Mouse (Mus musculus): ENCODE measurements at regions not wholly inside any gene's neighbourhood (a gene's known extent, or its start where the extent isn't known, plus 50 kb on each side); places are given as distances from the start of the nearest gene placed in this dataset.

DNA sequence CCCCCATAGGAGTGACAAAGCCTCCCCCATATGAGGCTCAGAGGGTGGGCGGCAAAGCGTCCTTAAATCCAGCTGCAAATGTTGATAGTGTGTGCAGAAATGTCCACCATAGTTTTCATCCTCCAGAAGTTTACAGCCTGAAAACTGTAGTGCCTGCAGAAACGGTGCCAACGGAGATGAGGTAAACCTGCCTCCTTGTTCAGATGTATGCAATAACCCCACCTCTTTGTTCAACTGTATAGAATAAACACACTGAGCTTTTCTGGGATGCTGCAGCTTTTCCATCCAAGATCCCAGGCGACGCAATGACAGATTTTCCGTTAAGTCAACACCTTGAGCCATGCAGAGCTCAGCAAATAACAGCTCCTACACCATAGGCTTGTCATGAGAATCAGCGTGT, 57.3 kb upstream of the Cd180 start:
- H3K27ac ChIP-seq = no peak overlapping the region
- H3K27me3 ChIP-seq = no peaks in the 10 kb centered on the region
- WGBS = 75% methylated on average over 8 of the region's 8 CpGs
- H3K4me1 ChIP-seq = no peaks in the 10 kb centered on the region
- no peak overlapping the region for H3K4me2 ChIP-seq
- H3K36me3 ChIP-seq = no peaks in the 10 kb centered on the region
- no peak overlapping the region for H3K4me3 ChIP-seq
- H3K9me3 ChIP-seq = no peaks in the 10 kb centered on the region
- no peak overlapping the region for H3K9ac ChIP-seq
- no peak for ATAC-seq (ENCODE audit: insufficient number of reproducible peaks, low FRiP score, low TSS enrichment, low read depth)

DNA sequence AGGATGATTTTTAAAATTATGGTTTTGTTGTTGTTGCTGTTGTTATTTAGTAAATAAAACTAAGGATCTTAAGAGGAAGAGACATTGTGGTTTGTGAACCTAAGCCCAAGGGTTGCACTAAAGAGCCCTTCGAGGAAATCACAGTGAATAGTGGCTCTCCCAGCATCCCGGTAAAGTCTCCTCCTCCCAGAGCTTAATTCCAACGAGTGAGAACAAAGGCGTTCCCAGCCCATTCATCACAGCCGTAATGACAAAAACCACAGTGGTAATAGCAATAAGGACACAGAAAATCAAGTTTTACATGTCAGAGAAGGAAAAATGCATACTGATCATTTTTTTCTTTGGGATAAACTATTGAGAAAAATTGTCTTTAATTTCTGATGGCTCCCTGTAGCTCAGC, 56.3 kb upstream of the Cd180 start:
- ATAC-seq (ENCODE audit: insufficient number of reproducible peaks, low FRiP score, low TSS enrichment, low read depth) = no peak
- Histone ChIP-seq H3K4me3 (no peak overlapping the region), H3K36me3 (no peaks in the 10 kb centered on the region), H3K4me1 (no peaks in the 10 kb centered on the region), H3K9me3 (no peaks in the 10 kb centered on the region), H3K27ac (no peak overlapping the region), H3K4me2 (no peak overlapping the region), H3K27me3 (no peaks in the 10 kb centered on the region), H3K9ac (no peak overlapping the region)
- 26% methylated on average over 5 of the region's 5 CpGs for WGBS

GRCm38 (mm10) chr13:102639651-102640050, 53.7 kb upstream of the Cd180 start:
- H3K27me3 ChIP-seq = no peaks in the 10 kb centered on the region

GRCm38 (mm10) chr13:102640171-102640570, 53.2 kb upstream of the Cd180 start:
- no peaks in the 10 kb centered on the region for H3K36me3 ChIP-seq
- H3K27me3 ChIP-seq = no peaks in the 10 kb centered on the region
- no peak overlapping the region for H3K4me3 ChIP-seq
- no peak overlapping the region for H3K4me2 ChIP-seq
- H3K4me1 ChIP-seq = peaks cover 8% of the 10 kb centered on the region; the same call in 1 of the 2 replicates
- H3K27ac ChIP-seq = no peak overlapping the region
- 34% methylated on average over 3 of the region's 3 CpGs for WGBS
- no peaks in the 10 kb centered on the region for H3K9me3 ChIP-seq
- H3K9ac ChIP-seq = no peak overlapping the region
- no peak for ATAC-seq (ENCODE audit: insufficient number of reproducible peaks, low FRiP score, low TSS enrichment, low read depth)

More at GRCm38 (mm10) chr13:102639651-102640050, 53.7 kb upstream of the Cd180 start:
- H3K4me2 ChIP-seq = no peak overlapping the region
- H3K27ac ChIP-seq = no peak overlapping the region
- H3K4me1 ChIP-seq = peaks cover 6% of the 10 kb centered on the region; the same call in 1 of the 2 replicates
- ATAC-seq (ENCODE audit: insufficient number of reproducible peaks, low FRiP score, low TSS enrichment, low read depth) = no peak
- H3K36me3 ChIP-seq = no peaks in the 10 kb centered on the region
- no peak overlapping the region for H3K4me3 ChIP-seq
- 85% methylated on average over 9 of the region's 9 CpGs for WGBS
- no peaks in the 10 kb centered on the region for H3K9me3 ChIP-seq
- no peak overlapping the region for H3K9ac ChIP-seq
